1 mouse cellular context compared by ENCODE assay signal in the genomic region with DNA sequence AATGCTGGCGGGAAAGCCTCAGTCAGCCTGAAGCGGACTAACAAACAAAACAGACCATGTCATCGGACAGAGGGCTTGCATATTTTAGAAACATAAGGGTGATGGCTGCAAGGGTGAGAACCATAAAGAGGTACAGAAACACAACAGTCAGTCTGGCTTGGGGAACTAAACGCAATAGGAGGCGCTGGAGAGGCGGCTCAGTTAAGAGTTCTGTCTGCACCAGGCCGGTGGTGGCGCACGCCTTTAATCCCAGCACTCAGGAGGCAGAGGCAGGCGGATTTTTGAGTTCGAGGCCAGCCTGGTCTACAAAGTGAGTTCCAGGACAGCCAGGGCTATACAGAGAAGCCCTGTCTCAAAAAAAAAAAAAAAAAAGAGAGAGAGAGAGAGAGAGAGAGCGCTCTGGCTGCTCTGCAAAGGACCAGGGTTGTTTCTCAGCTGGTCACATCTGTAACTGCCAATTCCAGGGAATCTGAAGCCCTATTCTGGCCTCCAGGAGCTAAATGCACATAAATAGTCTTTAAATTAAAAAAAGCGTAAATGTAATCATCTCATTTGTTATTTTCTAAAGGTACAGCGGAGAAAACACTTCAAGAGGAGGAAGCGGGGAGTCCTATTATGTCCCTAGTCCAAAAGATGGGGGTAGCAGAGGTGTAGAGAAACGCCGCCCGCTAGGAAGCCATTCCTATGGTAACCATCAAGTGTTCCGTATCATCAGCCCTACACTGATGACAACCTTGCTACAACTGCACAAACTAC.
A peak's percentile ranks its signal among the peaks of the same experiment; 100 is the strongest.
TF ChIP-seq lines count a peak whose summit lies in the region.

No protein-coding gene starts in this region.

TF ChIP-seq in MEL, 35 proteins besides CTCF, POLR2A, EP300 and RAD21:
- TF ChIP-seq CHD2 (IDR thresholded peaks at IDR 0.05; ENCODE audit: low read length) (no peak), KAT2A (conservative IDR thresholded peaks at IDR 0.05; ENCODE audit: low read depth, low read length) (no peak), TAL1 (IDR thresholded peaks at IDR 0.05; ENCODE audit: low read length) (no peak), ZNF384 (IDR thresholded peaks at IDR 0.05; ENCODE audit: low read depth, low read length) (peak; percentile 56; the same call in 1 of the 2 replicates), E2F4 (IDR thresholded peaks at IDR 0.05; ENCODE audit: borderline replicate concordance, low read depth, low read length) (no peak), GABPA (IDR thresholded peaks at IDR 0.05; ENCODE audit: low read depth, low read length) (no peak), HCFC1 (IDR thresholded peaks at IDR 0.05; ENCODE audit: low read depth, low read length) (no peak), ETS1 (IDR thresholded peaks at IDR 0.05; ENCODE audit: low read depth, low read length) (no peak), ELF1 (IDR thresholded peaks at IDR 0.05; ENCODE audit: low read depth, low read length) (no peak), TBP (IDR thresholded peaks at IDR 0.05; ENCODE audit: low read depth, low read length) (peak; percentile 97)
